Mouse (Mus musculus): ENCODE measurements around the gene Olfr601.
"Not testable (repeated sequence)": the region's sequence is repeated elsewhere in the genome, so short reads cannot be mapped to it uniquely, and the experiment has no call there.

Olfr601 gene

DNA sequence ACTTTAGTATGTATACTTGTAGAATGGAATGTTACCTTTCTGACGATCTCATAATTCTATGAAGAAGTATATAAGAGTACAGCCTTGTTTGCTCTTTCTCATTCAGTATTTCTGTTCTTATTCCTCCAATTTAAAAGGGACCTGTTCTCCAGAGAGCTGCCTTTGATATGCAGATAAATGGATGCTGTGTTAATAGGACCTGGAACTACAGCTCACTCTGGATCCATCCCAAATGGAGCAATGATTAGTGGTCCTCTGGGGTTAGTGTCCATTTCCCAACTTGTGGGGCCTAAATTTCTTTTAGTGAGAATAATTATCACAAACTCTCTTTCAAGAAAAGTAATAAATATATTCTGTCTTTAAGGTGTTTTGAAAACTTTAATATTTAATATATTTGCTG is at the start of gene Olfr601:
Gene Olfr601 (minus strand): TSS at position 101 of the 400 bp plus-strand sequence.
- DNase-seq (ENCODE audit: low spot score) = no peak

DNA sequence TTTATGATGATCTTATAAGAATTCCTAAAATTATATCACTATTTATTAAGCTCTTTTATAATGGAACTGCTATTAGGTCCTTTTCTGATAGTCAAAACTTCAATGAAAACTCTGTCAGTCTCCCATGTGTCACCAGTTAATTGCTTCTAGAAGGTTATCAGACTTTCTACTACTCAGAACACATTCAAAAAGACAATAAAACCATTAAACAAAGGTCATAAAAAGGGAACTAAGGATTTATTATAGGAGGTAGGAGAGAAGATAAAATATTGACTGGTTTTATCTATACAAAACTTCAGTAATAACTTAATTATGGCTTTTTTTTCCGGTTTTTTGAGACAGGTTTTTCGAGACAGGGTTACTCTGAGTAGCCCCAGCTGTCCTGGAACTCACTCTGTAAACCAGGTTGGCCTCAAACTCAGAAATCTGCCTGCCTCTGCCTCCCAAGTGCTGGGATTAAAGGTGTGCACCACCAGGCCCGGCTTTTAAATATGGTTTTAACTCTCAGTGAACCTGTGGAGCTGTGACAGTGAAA is 44.1 kb upstream of the Olfr601 start:
- not testable (repeated sequence) for DNase-seq (ENCODE audit: low spot score)

DNA sequence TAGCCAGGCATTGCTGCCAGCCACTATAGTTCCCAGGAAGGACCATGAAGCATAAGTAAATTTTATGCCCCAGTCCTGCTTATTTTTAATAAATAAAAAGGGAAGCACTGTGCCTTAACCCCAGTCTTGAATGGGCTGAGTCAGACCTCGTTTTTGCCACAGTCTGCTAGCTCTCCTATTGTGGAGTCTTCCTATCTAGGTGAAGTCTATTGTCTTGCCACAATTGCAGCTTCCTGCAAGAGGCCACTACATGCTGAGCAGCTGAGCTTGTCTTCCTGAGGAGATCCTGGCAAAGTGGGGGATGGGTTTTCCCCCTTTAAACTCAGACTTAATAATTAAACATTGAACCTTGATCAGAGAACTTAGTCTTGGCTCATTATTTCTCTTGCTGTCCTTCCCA is 36.5 kb upstream of the Olfr601 start:
- DNase-seq (ENCODE audit: low spot score) = no peak

DNA sequence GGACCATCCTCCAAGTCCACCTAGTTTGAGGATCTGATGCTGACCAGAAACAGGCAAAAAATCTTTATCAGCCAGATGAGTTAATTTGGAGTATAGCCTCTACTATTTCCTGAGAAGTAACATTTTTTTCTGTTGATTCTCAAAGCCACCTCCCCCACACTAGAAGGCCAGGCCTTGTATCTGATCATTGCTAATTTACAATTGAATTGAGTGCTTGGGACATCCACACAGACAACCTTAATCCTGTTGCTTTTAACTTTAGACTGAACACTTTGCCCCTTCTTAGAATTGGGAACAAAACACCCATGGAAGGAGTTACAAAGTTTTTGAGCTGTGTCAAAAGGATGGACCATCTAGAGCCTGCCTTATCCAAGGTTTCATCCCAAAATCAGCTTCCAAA is 35.3 kb upstream of the Olfr601 start:
- DNase-seq (ENCODE audit: low spot score) = no peak

DNA sequence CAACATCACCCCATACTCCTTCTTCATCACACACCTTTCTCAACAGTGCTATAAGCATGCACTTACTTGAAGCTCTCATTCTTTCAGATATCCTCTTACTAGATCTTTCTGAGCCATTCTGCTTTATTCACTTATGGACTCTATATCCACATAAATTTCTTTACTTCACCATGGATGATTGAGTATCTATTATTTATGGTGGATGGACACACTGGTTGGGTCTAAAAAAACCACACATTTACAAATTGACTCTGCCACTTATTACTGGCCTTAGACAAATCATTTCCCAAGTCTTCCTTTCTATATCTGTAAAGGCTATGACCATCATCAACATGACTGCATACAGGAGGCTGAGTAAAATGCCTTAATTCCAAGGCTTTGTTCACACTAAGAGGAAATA is 23.6 kb upstream of the Olfr601 start, which contains the start of gene Olfr603:
Gene Olfr603 (minus strand): TSS at position 101 of the 400 bp plus-strand sequence.
- no peak for DNase-seq (ENCODE audit: low spot score)

DNA sequence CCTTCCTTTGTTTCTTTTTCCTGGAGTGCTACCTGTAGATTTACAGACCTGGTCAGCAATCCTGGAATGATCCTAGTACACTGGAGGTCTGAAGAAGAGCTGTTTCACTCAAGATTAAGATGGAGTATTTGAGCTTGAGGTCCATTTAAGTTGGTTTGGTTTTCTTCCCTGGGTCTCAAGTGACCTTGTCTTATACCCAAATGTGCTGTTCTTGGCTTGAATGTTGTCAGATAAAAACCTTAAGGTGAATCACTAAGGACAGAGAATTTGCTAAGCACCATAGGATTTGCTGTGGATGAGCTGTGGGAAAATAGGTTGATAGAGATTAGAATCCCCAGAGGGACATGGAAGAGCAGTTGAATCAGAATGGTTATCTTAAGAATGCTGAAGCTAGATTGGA is 12.9 kb downstream of the Olfr601 start, which contains the start of gene Olfr600:
Gene Olfr600 (minus strand): TSS at position 101 of the 400 bp plus-strand sequence.
- DNase-seq (ENCODE audit: low spot score) = no peak

DNA sequence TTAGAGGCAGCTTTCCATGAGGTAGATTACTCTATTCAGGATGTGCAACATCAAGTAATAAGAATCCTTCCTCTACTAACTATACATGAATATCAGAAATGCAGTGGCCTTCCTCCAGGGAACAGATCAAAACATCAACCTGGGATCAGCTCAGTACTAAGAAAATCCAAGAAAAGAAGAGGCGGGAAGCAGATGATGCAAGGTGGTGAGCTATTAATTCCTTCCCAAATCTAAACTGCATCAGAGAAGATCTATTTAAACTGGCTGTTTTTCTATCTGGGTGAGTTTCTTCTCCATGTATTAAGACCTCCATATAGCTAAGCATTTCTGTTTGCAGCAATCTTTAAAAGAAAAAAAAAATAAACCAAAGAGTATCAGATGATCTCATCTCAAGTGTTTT is 26.8 kb downstream of the Olfr601 start, which contains the start of gene Olfr599:
Gene Olfr599 (plus strand): TSS at position 301 of the 400 bp plus-strand sequence.
- DNase-seq (ENCODE audit: low spot score) = no peak

DNA sequence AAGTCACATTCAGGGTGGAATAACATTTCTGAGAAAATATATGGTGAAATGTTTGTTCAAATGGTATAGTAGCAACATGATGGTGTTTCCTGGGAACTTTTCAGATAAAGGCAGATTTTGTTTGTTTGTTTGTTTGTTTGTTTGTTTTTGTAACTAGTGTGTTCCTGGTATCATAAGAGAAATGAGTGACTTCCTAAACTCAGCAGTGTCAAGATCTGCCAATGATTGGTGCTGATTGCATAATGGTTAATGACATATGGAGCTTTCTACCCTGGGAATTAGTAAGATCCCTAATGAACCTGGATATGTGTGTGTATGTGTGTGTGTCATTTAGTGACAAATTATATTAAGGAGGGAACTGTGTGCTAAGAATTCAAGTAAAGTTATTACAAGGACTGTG is 39.2 kb downstream of the Olfr601 start, which contains the start of gene Olfr598:
Gene Olfr598 (plus strand): TSS at position 301 of the 400 bp plus-strand sequence.
- no peak for DNase-seq (ENCODE audit: low spot score)

DNA sequence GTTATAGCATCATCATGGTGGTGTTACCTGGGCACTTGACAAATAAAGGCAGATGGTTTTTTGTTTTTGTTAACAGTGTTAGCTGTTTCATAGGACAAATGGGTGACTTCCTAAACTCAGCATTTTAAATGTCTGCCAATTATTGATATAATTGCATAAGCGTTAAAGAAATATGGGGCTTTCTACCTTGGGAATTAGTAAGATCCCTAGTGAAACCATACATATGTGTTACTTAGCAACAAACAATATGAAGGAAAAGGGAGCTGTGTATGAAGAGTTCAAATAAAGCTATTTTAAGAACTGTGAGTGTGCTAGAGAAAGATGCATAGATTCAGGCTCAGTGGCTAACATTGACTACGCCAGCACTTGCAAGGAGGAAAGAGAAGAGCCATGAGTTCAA is 46.4 kb downstream of the Olfr601 start, which contains the start of gene Olfr597:
Gene Olfr597 (plus strand): TSS at position 301 of the 400 bp plus-strand sequence.
- DNase-seq (ENCODE audit: low spot score) = not testable (repeated sequence)

All from lung, postnatal 25 days (tissue).